Mouse (Mus musculus) lung, postnatal 4 days (tissue): ENCODE measurements around the gene Tdp1.
"Not testable (repeated sequence)": the region's sequence is repeated elsewhere in the genome, so short reads cannot be mapped to it uniquely, and the experiment has no call there.

Experiments used
- DNase-seq, 2 experiments: peaks; one replicate each; pipeline ENCODE4 v3.0.0; 2021

The Tdp1 gene

DNA sequence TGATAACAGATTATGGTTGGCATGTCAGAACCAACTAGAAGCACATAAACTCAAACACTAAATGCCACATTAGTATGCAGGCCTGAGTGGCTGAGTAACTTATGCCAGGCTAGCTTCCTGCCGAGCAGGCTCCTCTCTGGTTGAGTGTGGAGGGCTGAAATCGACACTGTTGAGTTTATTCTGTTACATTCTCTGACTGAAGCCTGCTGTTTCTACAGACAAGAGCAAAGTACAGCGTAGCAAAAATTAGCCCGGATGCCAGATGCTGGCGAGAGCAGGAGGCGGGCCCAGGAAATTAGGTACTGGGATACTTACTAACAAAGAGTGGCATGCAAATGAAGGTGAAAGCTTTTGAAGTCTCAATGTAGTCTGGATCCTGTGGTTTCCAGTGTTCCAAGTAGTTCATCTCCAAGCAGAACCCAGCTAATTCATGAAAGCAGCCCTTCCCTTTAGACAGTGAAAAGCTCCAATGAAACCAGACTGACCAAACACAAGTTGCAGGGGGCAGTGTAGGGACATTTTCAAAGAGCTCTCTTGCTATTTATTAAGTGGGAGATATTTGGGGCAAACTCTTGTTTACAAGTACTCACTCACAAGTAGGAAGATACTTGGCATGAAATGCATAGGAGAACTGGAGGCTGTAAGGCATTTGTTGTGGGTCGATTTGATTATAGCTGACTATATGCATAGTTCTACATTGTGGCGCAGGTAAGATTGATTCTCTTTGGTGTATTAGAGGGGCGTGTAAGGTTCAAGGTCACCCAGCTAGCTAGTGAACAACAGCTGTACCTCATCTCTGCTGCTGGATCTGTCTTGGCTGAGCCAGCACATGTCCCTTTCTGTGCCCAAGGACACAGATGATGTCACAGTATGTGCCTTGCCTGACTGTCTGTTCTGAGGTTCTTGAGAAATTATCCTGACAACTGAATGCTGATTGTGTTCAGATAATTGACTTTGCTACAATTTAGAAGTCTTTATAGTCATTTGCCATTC, 74.0 kb downstream of the Tdp1 start:
- no peak for DNase-seq

DNA sequence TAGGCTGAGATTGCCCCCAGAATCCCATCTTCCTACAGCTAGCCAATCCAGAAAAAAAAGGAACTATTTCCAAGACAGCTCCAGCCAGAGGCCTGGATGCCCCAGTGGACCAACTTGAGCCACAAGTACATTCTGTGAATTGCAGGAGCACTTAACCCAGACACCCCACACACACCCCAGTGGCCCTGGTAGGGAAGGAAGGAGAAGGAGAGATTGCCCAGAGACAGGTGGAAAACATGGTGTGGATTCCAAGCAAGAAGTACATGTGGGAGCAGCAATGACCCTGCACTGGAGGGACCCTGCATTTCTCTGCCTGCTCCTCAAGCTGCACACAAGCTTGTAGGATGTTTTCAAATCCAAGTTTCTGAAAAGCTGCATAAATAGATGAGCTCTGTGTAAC, 75.0 kb downstream of the Tdp1 start:
- no peak for DNase-seq

DNA sequence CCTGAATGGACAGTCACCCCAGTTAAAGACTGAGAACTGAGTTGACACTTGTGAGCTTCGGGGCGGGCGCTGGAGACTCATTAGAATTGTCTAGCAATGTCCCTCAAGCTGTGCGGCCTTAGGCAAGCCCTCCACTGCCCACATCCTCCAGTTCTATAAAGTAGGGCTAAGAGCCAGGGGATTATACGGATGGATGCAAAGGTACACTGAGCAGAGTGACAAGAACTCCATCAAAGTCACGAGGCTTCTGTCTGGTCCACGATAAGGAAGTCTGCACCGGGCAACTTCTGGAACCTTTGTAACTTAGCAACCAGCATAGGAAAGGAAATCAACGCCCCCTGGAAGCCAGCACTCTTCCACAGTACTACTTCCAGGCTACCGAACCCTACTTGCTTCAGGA, 75.6 kb downstream of the Tdp1 start:
- no peak for DNase-seq

DNA sequence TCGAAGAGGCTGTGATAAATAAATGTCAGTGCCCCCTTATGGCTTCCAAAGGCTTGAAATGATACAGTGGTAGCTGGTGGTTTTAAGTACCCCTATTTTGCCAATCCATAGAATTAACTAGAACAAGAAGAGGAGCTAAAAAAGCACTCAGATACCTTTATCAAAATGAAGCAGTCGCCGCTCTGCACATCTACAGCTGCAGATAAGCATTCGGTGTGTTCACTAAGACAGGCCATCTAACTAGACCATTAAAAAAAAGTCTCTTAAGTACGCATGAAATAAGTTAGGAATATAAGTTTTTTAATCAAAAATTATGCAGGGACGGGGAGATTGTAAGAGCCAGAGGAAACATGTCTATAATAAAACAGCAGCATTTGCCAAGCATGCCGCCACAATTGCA, 76.4 kb downstream of the Tdp1 start:
- DNase-seq, result no peak

DNA sequence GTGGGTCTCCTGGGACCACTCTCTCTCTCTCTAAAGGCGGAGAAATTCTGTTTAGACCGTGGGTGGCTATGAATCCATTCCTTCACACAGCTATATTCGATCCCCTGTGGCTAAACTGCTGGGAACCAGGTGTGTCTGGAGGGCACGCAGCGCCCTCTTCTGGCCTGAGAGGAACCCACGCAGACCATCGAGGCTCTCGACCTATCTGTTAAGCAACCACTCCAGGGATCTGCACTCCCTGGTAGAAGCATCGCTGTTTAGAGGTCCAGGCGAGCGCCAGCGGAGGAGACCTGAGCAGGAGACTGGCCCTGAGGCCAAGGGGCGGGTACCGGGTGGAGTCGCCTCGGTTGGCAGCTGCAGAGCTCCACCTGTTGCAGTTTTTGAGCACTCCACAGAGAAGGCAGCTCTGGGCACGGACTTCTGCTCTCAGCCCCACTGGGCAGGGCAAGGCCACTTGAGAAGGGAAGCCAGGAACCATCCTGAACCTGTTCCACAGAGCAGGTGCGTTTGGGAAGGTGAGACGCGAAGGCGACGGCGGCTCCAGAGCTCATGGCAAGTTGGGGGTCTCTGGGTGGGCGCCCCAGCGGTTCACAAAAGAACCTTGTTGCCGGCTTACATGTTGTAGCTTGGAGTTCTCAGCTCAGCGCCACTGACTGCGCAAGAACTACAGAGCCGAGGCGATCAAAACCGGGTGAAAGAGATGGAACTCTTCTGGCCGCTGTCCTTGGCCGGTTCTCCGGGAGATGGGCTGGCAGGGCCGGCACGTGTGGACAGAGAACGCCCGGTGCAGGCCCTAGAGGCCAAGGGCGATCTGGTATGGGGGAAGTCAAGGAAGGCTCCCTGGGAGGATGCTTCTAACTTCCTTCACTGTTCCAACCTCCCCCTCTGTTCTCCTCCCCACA, 80.2 kb downstream of the Tdp1 start, which contains the start of gene Kcnk13:
TSS of gene Kcnk13 (plus strand) at position 199 of the 902 bp plus-strand sequence.
- DNase-seq, result peak; percentile 73 to 76

DNA sequence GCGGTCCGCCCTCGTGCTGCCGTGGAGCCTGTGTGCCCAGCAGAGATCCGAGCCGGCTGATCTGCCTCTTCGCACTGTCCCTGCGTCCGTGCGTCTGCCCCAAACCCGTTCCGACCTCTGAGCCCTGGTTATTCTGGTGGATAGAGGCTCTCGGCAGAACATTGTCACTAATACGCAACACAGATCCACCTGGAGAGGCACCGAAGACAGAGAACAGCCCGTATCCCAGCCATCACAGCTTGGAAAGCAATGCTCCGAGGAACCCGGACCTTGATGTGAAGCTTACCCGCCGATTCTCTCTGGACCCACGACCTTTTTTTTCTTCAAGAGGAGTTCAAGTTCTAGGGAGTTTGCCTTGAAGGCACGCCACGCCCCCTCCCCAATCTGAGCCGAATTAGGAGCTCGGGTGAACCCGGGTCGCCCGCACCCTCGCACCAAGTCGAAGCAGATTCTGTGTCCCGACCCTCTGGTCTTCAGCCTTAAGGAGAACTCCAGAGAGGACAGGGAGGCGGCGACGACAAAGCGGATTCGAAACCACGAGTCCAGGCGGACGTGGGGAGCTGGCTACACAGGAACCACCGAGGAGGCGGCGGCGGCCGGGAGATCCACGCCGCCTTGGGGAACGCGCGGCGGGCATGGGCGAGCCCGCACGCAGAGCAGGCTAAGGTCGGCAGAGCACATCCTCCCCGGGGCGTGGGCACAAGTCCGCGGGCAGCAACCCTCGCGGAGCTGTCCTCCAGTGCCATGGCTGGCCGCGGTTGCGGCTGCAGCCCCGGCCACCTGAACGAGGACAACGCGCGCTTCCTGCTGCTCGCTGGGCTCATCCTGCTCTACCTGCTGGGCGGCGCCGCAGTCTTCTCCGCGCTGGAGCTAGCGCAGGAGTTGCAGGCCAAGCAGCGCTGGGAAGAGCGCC, 81.1 kb downstream of the Tdp1 start:
- DNase-seq, result peak; percentile 56 to 60

DNA sequence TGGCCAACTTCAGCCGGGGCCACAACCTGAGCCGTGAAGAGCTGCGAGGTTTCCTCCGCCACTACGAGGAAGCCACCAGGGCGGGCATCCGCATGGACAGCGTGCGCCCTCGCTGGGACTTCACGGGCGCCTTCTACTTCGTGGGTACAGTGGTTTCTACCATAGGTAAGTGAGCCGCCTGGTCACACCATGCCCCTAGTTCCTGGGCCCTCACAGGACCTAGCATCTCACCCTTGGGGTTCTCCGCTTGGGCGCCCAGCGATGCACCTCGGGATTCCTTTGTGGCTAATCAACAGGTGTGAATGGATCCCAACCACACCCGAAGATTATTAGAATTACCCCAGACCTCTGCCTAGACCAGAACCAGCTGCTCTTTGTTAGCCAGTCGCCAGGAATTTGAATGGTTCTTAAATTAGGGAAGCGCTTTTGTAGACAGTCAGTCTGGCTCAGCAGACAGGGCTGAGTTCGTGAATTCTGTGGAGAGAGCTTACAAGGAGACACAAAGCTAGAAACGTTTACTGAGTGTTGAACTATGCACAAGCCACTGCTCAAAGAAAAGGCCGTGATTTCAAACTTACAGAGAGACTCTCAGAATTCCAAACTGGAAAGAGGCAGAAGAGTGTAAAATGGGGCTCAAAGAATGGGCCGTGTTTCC, 81.9 kb downstream of the Tdp1 start:
- peak in 1 of 2 experiments; percentile 38 for DNase-seq

DNA sequence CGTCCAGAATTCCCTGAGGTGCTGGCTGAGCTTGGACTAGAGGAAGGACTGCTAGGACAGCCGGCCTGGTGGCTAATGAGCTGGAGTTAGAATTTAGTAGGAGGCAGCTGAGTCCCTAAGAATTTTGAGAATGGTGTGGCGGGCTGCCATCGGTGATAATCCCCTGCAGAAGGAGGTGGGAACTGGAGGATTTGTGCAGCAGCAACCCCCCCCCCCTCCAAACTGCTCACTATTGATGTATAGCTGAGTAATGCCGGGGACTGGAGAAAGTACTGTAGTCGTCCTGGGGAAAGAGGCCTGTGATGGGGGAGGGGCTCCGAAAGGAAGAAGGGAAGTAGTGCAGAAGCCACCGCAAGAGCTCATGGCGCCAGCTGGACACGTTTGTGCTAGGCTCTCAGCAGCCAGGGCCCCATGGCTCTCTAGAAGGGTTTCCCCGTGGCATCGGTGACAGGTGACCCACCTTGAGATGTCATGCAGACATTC, 82.6 kb downstream of the Tdp1 start:
- peak; percentile 36 to 55 for DNase-seq

DNA sequence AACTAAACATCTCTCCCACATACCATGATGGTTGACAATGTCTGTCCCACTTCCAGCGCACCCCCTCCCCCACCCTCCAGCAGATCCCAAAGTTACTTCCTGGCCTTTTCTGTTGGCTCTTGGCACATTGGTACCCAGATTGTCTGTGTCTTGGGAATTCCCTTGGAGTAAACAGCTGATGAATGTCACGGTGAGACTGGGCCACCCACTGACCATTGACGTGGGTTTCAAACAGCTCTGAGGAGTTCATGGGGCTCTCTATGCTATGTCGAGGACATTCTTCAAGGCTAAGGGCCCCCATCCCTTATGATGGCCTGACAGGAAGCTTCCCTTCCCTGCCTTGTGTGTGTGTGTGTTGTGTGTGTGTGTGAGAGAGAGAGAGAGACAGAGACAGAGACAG, 85.6 kb downstream of the Tdp1 start:
- no peak for DNase-seq

DNA sequence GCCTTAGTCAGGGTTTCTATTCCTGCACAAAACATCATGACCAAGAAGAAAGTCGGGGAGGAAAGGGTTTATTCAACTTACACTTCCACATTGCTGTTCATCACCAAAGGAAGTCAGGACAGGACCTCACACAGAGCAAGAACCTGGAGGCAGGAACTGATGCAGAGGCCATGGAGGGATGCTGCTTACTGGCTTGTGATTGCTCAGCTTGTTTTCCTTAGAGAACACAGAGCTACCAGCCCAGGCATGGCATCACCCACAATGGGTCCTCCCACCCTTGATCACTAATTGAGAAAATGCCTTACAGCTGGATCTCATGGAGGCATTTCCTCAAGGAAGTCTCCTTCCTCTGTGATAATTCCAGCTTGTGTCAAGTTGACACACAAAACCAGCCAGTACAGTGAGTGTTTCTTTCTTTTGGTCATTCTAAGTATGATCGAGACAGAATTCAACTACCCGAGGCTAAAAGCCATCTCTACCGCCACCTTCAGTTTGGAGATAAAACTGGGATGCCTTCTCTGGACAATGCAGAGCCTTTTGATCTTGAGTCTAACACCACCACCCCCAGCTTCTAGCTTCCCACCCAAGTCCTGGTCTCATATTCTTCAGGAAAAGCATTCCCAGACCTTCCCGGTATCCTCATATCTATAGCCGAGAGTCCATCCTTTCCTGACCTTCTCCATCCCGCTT, 87.0 kb downstream of the Tdp1 start:
- not testable (repeated sequence) for DNase-seq

DNA sequence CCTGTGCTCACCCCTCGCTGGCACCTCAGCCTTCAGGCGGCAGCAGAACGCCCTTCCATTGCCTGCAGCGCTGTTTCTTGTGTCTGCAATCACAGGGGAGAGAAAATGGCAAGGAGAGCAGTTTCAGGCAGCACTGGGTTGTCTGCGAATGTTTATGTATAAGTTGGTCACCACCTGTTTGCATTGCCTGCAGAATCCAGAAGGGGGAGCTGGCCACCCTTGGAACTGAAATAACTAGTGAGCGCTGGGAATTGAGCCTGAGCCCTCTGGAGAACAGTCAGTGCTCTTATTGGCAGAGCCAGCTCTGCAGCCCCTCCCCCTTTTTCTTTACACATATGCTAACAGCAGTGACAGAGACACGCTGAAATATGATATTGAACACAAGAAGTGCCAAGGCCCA, 88.5 kb downstream of the Tdp1 start:
- DNase-seq, result no peak

DNA sequence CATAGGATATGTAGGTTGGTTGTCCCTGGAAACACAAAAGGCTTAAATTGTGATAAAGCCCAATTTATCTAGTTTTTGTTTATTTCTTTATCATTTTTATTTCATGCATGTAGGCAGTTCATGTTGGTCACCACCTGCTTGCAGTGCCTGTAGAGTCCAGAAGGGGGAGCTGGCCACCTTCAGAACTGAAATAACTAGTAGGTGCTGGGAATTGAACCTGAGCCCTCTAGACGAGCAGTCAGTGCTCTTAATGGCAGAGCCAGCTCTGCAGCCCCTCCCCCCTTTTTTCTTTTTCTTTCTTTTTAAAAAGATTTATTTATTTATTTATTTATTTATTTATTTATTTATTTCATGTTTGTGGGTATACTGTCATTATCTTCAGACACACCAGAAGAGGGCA, 89.3 kb downstream of the Tdp1 start:
- no peak for DNase-seq

DNA sequence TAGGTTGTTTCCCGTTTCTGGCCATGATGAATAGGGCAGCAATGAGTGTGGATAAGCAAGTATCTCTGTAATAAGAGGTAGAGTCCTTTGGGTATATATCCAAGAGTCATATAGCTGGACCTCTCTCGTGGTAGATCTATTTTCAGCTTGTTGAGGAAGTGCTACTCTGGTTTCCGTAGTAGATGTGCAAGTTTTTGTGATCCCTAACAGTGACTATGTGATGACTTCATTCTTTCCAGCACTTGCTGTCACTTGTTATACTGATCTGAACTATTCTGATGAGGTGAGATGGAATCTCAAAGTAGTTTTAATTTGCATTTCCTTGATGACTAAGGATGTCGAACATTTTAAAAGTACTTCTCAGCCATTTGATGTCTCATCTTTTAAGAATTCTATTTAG, 95.2 kb downstream of the Tdp1 start:
- DNase-seq, result no peak

DNA sequence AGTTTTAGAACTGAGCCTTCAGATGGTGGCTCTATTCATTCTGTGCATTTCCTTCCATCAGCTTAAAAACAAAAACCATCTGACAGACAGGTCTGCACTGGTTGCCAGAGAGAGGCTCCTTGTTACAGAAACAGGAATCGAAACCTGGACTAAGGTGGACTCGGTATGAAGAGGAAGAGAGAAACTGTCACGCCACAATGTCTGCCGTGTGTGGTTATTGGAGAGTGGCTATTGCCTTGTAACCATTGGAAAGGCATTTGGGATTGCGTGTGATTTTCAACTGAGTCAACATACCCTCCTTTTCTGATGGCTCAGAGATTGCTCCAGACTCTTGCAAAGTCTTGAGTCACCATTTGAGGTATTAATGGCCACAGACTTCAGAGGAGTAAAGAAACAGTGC, 102.5 kb downstream of the Tdp1 start:
- no peak for DNase-seq

DNA sequence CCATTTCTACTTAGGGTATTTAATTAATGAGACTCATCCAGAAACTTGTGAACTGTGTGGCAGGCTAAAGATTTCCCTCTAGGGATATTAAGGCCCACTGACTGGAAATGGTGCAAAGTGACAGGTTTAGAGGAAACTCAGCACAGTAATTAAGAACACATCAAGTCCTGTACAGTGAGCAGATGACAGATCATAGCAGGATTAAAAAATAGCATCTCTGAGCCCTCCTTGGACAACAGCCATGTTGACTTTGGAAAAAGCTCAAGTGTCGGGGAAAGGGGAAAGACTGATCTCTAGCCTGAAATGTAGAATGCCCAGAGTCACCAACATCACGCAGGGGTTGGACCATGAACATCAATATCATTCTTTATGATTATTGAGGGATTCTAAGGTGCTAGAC, 103.8 kb downstream of the Tdp1 start:
- no peak for DNase-seq

DNA sequence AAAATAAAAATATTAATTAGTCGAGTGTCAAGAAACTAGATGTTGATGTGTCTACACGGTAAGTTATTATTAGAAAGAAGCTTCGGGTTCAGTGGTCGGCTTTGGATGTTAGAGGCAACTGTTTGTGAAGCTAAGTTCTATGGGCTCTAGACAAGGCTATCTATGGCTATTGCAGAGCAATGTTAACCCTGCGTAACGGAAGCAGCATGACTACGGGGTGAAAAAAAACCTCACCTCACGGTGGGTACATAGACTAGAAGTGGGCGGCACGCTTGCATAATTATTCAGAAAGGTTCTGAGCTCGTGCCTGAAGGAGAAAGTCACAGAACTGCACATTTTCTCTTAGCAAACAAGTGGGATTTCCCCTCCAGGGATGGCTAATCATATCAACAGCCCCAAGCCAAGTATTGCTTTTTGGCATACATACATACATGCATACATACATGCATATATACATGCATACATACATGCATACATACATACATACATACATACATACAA, 108.1 kb downstream of the Tdp1 start:
- no peak for DNase-seq

DNA sequence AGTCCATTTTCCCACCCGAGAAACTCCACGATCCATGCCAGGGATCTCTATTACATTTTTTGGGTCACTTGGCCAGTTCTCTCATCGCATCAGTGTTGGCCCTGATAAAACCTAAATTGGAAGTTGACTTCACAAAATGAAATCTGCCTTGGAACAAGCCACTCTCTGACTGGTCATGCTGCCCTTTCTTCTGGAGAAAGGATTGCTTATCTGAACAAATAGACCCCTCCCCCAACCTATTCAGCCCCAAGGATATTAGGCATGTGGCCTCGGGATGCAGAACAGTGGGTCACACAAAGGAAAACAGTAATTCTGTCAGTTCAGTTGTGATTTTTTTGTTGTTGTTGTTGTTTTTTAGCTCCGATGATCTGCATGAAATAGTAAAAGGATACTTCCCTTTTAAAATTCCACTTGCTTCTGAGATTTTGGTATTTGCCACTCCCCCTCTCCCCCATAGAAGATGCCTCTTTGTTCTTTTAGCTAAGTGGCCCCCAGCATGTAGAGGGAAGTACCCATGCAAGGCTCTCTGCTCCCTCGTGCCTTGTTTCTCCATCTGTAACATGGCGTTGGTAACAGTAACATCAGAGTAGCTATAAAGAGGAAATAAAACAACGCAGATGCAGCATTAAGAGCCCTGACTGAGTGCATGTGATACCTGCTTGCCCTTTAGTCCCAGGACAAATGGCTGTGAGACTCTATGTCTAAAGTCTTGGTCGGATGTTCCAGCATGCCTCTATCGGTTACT, 109.0 kb downstream of the Tdp1 start:
- no peak for DNase-seq

DNA sequence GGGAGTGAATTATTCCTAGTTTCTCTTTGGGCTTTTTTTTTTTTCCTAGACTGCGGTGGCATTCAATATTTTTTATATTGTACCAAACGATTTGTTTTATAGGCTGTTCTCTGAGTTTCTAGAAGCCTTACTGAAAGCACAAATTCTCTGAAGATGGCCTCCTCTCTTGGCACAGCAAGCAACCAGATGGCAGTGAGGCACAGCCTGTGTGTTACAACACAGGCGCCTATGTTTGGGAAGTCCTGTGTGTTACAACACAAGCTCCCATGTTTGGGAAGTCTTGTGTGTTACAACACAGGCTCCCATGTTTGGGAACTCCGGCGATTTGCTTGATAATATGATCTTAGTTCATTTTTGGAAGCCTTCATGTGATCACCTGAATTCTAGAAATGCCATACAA, 111.6 kb downstream of the Tdp1 start:
- peak in 1 of 2 experiments; percentile 44 for DNase-seq

DNA sequence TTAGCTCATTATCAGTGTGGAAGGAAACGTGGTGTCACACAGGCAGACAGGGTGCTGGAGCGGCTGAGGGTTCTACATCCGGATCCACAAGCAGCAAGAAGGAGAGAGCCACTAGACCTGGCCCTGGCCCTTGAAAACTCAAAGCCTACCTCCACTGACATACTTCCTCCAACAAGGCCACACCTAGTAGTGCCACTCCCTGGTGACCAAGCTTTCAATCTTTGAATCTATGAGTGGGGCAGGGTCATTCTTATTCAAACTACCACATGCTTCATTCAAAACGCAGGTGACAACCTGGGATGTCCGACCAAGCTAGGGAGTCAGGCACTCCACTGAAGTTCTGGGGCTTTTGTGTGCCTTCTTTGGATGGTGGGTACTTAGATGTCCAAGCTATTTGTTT, 115.4 kb downstream of the Tdp1 start:
- DNase-seq, result no peak

DNA sequence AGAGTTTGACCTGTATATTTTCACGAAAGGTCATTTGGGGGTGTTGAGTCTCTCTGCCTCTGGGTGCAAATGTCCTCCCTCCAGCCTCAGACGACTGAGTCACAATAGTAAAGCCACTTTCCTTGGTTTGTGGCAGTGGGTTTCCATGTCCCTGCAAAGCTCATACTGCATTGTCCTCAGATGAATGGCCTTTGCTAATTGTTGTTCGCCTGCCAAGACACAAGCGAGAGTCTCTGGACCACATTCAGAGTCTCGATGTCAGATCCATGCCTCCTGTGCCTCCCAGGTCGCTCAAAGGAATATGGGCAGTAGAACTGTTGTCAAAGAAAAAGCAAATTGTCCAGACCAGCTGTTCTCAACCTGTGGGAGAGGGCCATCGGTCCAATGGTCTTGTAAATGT, 116.1 kb downstream of the Tdp1 start:
- no peak for DNase-seq
